Mouse (Mus musculus) cerebellum, adult 2 months (tissue): Measurements from ENCODE around the gene Slc1a5.

Source experiments
- CTCF ChIP-seq: fragments of 200-500 bp; IDR thresholded peaks from 2 replicates; pipeline ENCODE4 v1.5.1; 2011; ENCODE audit warnings: low read depth, mild to moderate bottlenecking, control low read depth, low read length, moderate library complexity, borderline replicate concordance; ENCODE audit not compliant: insufficient read depth
- POLR2A ChIP-seq: fragments of 200-500 bp; IDR thresholded peaks from 2 replicates; pipeline ENCODE4 v1.6.1; 2011; ENCODE audit warnings: low read length, control low read depth, borderline replicate concordance; ENCODE audit not compliant: insufficient read depth

GRCm38 (mm10) chr7:16826571-16826970 is 45.4 kb downstream of the Slc1a5 start:
- TF ChIP-seq CTCF: no peak
- no peak for TF ChIP-seq POLR2A
